Mouse (Mus musculus): ENCODE measurements around the gene Tagap.
"Not testable (repeated sequence)": the region's sequence is repeated elsewhere in the genome, so short reads cannot be mapped to it uniquely, and the experiment has no call there.

Gene Tagap

DNA sequence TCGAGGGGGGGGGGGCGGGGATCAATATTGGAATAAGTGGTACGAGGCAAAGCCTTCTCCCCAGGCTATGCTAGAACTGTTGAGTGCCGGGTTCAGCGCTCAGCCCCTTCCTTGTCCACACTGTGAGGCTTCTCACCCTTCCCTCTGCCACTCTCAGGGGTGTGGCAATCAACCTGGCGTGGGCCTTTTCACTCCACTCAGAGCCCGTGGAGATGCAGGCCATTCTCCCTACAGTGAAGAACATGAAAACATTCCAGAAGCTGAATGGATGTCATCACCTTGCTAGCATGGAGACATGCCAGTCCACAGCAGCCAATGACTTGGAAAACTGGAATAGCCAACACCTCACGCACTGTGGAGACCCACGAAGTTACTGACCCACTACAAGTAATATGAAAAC is 10.0 kb upstream of the Tagap start:
- DNase-seq: no peak

- DNase-seq: no peak
These were observed 8.8 kb upstream of the Tagap start for GRCm38 (mm10) chr17:7916782-7917574.

DNA sequence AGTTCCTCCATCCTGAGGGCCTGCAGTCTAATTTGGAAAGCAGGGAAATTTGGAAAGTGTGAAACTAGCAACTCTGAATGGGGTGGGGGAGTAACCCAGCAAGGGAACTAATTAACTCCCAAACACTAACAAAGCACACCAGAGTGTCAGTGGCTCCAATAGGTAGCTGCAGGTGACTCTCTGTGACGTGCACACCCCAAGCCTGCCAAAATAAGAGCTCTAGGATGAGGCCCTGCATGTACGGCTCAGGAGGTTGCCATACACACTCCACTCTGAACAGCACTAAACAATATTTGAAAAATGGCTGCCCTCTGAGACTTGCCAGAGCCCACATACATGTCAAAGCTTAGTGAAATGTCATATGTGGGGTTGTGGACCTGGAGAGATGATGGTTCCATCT is 7.4 kb upstream of the Tagap start:
- DNase-seq: no peak

DNA sequence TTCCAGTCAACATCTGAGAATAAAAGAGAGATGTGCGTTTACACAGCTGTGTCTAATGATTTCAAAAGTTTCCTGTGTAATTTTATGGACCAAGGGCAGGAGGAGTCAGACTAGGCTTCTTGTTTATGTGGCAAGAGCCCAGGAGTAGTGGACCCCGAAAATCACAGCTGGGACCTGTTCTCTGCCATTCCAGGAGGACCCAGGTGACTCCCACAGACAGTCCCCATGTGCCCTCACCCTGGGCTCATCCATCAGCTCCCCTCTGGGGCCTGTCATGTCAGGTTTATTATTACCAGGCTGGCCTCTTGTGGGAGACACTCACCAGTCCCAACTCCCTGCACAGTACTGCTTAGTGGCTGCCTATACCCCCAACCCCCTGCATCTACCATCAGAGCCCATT is 6.6 kb upstream of the Tagap start:
- no peak for DNase-seq

- no peak for DNase-seq
These were observed 3.2 kb upstream of the Tagap start for GRCm38 (mm10) chr17:7922564-7922963.

DNA sequence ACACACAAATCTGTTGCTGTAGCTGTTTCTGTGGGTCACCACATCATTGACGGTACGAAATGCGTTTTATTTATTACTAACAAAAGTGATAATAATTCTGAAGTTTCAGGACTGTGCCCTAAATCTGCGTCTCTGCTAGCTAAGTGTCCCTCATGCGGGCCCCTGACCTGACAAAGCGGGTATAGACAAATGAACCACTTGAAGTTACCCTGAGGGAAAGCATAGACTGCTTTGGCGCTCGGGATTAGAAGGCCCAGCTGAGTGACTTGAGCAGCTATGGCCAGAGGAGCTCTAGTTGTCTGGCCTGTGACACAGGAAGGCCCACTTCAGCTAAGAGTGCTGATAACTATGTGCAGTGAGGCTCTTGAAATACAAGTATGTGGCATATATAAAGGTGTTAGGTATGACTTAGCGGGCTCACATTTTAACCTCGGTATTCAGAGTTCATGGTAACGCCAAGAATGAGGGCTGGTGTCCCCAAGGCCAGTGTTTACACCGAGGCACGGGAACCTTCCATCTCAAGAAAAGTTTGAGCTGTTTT is 1.5 kb upstream of the Tagap start:
- DNase-seq: no peak

GRCm38 (mm10) chr17:7927582-7928535 is 2.1 kb downstream of the Tagap start:
- DNase-seq: peak; percentile 57 to 65

GRCm38 (mm10) chr17:7928662-7929061 is 2.9 kb downstream of the Tagap start:
- DNase-seq: no peak

DNA sequence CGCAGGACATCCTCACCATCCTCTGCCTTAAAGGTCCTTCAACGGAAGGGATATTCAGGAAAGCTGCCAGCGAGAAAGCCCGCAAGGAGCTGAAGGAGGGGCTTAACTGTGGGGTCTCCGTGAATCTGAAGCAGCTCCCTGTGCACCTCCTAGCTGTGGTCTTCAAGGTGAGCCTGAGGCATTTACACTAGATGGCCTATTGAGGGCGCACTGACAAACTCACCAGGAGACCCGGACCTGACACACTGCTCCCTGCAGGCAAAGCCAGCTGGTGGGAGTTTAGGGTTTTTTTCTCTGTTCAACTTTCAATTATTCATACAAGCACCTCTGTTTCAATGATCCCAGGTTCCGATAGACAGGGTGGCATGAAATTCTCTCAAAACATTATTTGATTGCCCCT is 3.5 kb downstream of the Tagap start:
- DNase-seq: no peak

- DNase-seq: no peak
These were observed 5.5 kb downstream of the Tagap start for GRCm38 (mm10) chr17:7931096-7931990.

- DNase-seq: not testable (repeated sequence)
These were observed 6.3 kb downstream of the Tagap start for GRCm38 (mm10) chr17:7932121-7932520.

GRCm38 (mm10) chr17:7939640-7940039 is 13.8 kb downstream of the Tagap start:
- DNase-seq: no peak

- peak; percentile 85 to 87 for DNase-seq
These were observed 19.6 kb downstream of the Tagap start, which contains the start of gene Rsph3a for GRCm38 (mm10) chr17:7945117-7946052. Gene Rsph3a, plus strand, starts transcription at chr17:7945614.

GRCm38 (mm10) chr17:7946053-7946627 is 20.3 kb downstream of the Tagap start:
- DNase-seq: not testable (repeated sequence)

- not testable (repeated sequence) for DNase-seq
These were observed 25.5 kb downstream of the Tagap start for GRCm38 (mm10) chr17:7951333-7951732.

GRCm38 (mm10) chr17:7957242-7957641 is 31.4 kb downstream of the Tagap start:
- DNase-seq: not testable (repeated sequence)

GRCm38 (mm10) chr17:7963333-7963732 is 37.5 kb downstream of the Tagap start:
- DNase-seq: not testable (repeated sequence)

GRCm38 (mm10) chr17:7964398-7964797 is 38.6 kb downstream of the Tagap start:
- not testable (repeated sequence) for DNase-seq

- DNase-seq: not testable (repeated sequence)
These were observed 42.7 kb downstream of the Tagap start for GRCm38 (mm10) chr17:7968490-7968889.

- DNase-seq: not testable (repeated sequence)
These were observed 44.0 kb downstream of the Tagap start for GRCm38 (mm10) chr17:7969782-7970181.

DNA sequence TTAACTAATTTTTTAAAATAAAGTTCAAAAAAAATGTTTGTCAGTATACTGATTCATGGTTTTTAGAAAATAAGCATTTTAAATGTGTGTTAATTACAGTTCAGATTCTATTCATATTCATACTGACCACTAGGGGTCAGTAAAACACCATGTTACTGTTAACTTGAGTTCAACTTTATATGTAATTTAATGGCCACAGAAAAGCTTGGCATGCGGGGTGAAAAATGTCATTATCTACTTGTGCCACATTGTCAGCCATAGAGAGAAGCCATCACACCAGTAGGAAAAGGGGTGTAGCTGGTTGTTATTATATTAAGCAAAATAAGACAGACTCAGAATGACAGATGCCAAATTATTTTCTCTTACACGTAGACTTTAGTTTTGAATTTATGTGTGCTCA is 57.7 kb downstream of the Tagap start:
- DNase-seq: not testable (repeated sequence)

Measured in cerebellum, adult 18-20 months (tissue).